Mouse (Mus musculus): ENCODE measurements around the gene Mid1.
"Not testable (repeated sequence)": the region's sequence is repeated elsewhere in the genome, so short reads cannot be mapped to it uniquely, and the experiment has no call there.

The Mid1 gene

GRCm38 (mm10) chrX:170014038-170014437 is 329.0 kb downstream of the Mid1 start:
- ATAC-seq (ENCODE audit: low TSS enrichment) = not testable (repeated sequence)

DNA sequence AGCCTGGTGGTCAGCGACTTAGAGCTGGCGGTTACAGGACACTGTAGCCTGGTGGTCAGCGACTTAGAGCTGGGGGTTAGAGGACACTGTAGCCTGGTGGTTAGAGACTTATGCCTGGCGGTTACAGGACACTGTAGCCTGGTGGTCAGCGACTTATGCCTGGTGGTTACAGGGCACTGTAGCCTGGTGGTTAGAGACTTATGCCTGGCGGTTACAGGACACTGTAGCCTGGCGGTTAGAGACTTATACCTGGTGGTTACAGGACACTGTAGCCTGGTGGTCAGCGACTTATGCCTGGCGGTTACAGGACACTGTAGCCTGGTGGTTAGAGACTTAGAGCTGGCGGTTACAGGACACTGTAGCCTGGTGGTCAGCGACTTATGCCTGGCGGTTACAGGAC is 330.9 kb downstream of the Mid1 start:
- not testable (repeated sequence) for ATAC-seq (ENCODE audit: low TSS enrichment)

- peak; percentile 28; the same call in 1 of the 2 replicates for ATAC-seq (ENCODE audit: low TSS enrichment)
These were observed 332.6 kb downstream of the Mid1 start for GRCm38 (mm10) chrX:170017333-170018245.

DNA sequence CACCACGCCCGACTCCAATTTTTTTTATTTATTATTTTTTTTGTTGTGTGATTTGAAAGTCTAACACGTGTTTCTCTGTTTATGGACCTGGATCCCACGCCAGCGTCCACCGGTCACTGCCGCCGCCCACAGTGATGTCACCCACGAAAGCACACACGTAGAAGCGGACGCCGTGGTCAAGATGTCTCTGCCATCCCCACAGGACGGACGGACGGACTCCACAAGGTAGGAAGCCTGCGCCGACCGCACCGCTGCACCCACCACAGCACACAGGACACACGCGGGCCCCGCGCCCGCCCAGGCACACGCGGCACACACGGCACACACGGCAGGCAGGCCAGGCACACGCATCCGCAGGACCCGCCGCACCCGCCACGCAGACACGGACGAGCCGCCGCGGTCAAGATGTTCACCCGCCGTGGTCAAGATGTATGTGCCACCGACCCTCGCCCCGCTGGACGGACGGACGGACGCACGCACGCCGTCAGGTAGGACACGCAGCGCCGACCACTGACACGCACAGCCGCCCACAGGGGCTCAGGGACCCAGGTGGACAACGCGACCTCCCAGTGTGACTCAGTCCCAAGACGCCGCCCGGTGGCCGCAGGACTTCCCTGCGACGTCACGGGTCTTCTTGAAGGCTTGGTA is 333.7 kb downstream of the Mid1 start:
- peak; percentile 51 for ATAC-seq (ENCODE audit: low TSS enrichment)

DNA sequence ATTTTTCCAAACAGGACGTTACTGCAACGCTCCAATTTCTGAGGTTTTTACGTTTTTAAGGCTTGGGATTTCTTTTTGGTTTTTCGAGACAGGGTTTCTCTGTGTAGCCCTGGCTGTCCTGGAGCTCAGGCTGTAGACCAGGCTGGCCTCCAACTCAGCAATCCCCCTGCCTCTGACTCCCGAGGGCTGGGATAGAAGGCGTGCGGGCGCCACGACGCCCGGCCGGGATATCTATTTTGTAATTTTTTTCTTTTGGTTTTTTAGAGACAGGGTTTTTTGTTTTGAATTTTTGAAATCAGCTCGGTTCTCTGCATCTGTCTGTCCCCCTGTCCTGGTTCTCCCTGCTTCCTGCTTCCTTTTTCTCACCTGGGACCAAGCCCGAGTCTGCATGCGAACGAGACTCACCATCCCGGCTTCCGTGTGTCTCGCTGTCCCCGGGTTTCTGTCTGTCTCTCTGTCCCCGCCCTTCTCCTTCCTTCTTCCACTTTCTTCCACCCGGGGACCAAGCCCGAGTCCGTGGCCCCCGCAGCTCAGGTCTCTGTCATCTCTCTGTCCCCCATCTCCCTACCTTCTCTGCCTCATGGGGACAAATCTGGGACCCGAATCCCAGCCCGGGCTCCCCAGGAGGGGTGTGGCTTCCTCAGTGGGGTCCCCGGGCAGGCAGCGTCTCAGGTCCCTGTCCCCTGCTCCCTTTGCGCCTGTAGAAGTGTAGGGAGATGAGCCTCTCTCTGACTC is 334.4 kb downstream of the Mid1 start:
- ATAC-seq (ENCODE audit: low TSS enrichment) = peak; percentile 48

DNA sequence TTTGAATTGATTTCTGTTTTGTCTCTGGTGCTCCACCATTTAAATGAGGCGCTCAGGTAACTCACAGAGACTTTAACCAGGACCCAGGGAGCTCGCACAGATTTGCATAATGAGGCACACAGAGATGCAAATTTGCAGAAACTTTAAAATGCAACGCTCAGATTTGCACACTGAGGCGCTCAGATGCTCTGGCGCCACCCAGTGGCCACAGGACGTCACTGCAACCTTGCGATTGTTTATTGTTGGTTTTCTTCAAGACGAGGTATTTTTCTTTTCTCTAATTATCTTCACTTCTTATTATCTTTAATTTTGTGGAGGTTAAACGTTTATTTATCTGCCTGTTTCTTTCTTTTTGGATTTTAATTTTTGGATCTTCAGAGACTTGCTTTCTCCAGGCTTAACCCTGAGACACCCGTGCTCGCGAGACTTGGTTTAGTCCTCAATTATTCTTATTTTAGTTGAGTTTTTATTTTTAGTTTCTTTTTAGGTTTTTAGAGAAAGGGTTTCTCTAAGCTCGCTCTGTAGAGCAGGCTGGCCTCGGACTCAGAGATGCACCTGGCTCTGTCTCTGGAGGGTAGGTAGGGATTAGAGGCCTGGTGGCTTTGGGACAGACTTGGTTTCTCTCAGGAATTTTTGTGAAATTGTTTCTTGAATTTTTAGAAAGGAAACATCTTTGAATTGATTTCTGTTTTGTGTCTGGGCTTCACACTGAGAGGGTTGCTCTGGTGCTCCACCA is 335.1 kb downstream of the Mid1 start:
- ATAC-seq (ENCODE audit: low TSS enrichment) = not testable (repeated sequence)

GRCm38 (mm10) chrX:170020690-170021050 is 335.7 kb downstream of the Mid1 start:
- peak; percentile 48 for ATAC-seq (ENCODE audit: low TSS enrichment)

DNA sequence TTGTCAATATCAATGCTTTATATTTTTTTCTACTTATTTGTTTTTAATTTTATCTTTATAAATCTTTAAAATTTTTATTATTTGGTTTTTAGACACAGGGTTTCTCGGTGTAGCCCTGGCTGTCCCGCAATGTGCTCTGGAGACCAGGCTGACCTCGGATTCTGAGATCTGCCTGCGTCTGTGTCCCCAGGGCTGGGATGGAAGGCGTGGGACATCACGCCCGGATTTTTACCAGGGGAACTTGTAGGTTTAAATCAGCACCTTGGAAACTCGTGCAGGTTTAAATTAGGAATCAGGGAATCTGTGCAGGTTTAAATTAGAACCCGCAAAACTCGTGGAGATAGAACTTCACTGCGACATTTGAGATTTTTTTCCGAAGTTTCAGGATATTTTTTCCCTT is 336.2 kb downstream of the Mid1 start:
- not testable (repeated sequence) for ATAC-seq (ENCODE audit: low TSS enrichment)

DNA sequence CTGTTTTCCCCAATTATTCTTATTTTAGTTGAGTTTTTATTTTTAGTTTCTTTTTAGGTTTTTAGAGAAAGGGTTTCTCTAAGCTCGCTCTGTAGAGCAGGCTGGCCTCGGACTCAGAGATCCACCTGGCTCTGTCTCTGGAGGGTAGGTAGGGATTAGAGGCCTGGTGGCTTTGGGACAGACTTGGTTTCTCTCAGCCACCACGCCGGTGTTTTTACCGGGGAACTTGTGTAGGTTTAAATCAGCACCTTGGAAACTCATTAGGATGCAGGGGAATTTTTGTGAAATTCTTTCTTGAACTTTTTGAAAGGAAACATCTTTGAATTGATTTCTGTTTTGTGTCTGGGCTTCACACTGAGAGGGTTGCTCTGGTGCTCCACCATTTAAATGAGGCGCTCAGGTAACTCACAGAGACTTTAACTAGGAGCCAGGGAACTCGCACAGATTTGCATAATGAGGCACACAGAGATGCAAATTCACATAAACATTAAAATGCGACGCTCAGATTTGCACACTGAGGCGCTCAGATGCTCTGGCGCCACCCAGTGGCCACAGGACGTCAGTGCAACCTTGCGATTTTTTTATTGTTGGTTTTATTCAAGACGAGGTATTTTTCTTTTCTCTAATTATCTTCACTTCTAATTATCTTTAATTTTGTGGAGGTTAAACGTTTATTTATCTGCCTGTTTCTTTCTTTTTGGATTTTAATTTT is 336.9 kb downstream of the Mid1 start:
- ATAC-seq (ENCODE audit: low TSS enrichment) = peak; percentile 67
